Mouse (Mus musculus): ENCODE data around the gene Nab1. TPM values are rescaled to one million over a fixed set of nuclear protein-coding genes. Genes with fewer than 3 reads are reported as not detected.

The Nab1 gene
- total RNA-seq (2023) = 48.0 TPM

GRCm38 (mm10) chr1:52500314-52500981, at the start of gene Nab1:
Gene Nab1, minus strand, starts transcription at chr1:52500679.

Other genes starting within 250 kb of the Nab1 start
- gene Nemp2, start 130.0 kb upstream of the Nab1 start, total RNA-seq (2023) = 38.7 TPM
- gene Mfsd6, start 226.8 kb upstream of the Nab1 start, total RNA-seq (2023) = 22.8 TPM

All from CD8-positive naive resting alpha-beta T cell, adult 57 days (primary cell).